Mouse (Mus musculus): ENCODE results near the gene Pla2g3. TPM values are rescaled to one million over a fixed set of nuclear protein-coding genes. Genes with fewer than 3 reads are reported as not detected.
A peak's percentile ranks its signal among the peaks of the same experiment; 100 is the strongest.

The Pla2g3 gene
- polyA plus RNA-seq, 1 experiment from 2014 or later = 0.90 TPM

- no peak for DNase-seq (ENCODE audit: low spot score)
Observed at GRCm38 (mm10) chr11:3492748-3493147, 4.7 kb downstream of the Pla2g3 start.

GRCm38 (mm10) chr11:3494857-3495256 is 6.8 kb downstream of the Pla2g3 start:
- no peak for DNase-seq (ENCODE audit: low spot score)

- DNase-seq (ENCODE audit: low spot score) = no peak
Observed at GRCm38 (mm10) chr11:3495496-3495895, 7.4 kb downstream of the Pla2g3 start.

DNA sequence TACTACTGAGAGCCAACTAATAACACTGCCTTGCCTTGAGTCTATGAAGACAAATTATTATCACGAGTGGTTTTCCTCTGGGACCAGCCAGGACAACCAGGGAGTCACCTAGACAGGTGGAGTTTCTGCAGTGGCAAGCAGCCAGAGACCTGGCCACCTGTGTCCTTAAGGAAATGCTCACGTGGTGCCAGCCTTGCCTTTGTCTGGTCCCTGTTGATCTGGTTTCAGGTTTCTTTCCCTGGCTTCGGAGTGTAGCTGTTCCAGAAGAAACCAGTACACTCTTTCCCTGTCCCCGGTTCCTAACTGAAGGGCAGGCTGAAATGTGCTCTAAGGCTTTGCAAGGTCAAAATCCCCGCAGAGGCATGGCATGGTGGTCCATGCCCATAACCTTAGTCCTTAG is 8.7 kb downstream of the Pla2g3 start:
- DNase-seq (ENCODE audit: low spot score) = no peak

DNA sequence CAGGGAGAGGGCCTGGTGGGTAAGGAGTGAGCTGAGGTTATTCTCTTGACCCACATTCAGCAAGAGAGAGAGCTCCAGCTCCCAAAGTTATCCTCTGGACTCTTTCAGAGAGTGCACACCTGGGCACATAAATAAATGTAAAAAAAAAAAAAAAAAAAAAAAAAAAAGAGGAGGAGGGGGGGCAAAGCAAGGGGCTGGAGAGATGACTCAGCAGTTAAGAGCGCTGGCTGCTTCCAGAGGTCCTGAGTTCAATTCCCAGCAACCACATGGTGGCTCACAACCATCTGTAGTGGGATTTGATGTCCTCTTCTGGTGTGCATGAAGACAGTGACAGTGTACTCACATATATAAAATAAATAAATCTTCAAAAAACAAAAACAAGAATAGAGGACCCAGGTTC is 9.2 kb downstream of the Pla2g3 start:
- DNase-seq (ENCODE audit: low spot score) = no peak

DNA sequence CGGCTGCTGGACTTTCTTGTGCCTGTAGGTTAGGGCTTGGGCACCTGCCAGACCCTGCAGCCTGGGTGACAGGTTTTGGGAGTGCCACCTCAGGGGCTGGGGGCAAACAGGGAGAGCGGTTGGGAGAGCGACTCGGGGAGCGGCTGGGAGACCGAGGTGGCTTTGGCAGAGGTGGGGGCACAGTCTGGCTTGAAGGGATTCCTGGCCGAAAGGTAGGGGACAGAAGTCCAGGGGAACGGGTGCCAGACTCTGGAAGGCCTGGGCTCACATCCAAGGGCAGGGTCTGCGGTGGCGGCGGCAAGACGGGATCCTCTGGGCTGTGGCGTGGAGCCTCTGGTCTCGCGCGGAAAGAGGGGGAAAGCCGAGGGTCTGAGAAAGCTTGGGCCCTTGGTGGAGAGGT is 14.0 kb downstream of the Pla2g3 start:
- DNase-seq (ENCODE audit: low spot score) = no peak

DNA sequence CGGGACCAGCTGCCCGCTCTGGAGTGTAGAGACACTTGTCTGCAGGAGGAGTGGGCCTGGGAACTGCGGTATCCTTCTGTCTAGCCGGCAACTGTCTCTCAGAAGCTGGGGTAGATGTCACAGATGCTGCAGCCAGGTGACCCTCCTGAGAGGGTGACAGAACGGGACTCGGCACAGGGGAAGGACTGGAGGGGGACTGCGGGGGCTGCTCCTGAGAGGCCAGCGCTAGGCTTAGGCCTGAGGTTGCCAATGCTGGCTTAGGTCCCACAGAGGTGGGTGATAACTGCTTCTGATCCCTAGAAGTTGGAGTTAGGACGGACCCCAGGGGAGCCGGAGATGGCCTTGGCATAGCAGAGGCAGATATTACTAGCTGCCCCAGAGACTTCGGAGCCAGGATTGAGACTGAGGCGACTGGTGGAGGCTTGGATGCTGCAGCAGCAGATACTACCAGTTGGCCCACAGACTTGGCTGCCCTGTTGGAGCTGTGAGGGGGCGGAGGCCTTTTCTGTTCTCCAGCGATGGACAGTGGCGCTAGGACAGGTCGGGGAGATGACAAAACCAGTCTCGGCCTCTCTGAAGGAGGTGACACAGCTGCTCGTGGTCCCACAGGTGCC is 14.5 kb downstream of the Pla2g3 start:
- no peak for DNase-seq (ENCODE audit: low spot score)

DNA sequence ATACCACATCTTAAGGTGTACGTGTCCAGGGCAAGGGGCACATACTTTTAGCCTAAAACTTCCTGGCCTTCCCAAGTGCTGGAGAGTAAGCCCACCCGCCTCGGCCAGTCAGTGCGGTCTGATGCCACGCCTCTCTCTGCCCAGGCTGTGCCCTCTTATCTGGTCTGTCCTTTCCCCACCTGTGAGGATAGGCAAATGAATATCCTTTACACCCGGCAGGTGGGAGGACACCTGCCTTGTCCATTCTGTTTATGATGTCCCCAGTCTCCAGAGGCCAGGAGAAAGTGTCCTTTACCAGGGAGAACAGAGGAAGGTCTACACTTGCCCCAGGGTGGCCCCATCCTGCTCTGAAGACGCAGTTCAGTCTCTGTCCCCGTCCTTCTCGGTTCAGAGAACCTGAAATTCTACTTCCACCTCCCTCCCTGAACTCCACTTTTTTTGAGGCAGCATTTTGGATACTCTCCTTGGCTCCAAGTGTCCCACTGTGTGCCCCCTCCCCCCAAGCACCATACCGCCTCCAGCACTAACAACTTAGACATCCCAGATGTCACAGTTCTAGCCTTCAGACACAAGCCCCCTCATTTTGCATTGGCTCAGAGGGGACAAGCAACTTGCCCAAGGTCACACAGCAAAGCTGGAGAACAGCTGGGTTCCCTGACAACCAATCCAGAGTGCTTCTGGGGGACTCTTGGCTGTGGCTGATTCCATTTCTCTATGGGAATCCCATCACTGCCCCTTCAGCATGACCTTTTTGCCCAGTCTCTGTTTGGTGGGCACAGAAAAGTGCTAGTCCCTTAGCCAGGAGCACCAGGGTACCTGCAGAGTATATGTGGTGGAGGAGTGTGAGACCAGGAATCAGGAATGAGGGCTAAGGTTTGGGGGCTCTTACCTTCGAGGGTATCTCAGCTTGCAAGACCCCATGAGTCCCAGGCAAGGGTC is 15.9 kb downstream of the Pla2g3 start:
- no peak for DNase-seq (ENCODE audit: low spot score)

- no peak for DNase-seq (ENCODE audit: low spot score)
Observed at GRCm38 (mm10) chr11:3508226-3508625, 20.1 kb downstream of the Pla2g3 start.

GRCm38 (mm10) chr11:3509181-3510085 is 21.3 kb downstream of the Pla2g3 start:
- DNase-seq (ENCODE audit: low spot score) = no peak

DNA sequence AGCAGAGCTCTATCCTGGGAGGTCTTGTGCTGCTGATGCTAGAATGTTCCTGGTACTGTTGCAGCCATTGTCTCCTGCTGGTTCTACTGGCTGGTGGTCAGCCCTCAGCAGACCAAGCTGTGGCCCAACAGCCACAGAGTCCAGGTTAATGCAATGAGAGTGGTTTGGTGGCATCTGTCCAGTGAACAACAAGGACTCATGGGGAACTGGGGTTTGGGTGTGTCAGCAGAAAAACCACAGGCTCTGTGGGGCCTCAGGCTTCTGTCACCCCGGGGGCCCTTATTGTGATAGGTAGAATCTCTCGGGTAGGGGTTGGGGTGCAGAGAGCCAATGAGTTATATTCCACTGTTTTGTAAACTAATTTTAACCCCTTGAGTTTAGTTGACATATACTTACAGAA is 22.2 kb downstream of the Pla2g3 start:
- no peak for DNase-seq (ENCODE audit: low spot score)

- DNase-seq (ENCODE audit: low spot score) = no peak
Observed at GRCm38 (mm10) chr11:3513291-3513690, 25.2 kb downstream of the Pla2g3 start.

DNA sequence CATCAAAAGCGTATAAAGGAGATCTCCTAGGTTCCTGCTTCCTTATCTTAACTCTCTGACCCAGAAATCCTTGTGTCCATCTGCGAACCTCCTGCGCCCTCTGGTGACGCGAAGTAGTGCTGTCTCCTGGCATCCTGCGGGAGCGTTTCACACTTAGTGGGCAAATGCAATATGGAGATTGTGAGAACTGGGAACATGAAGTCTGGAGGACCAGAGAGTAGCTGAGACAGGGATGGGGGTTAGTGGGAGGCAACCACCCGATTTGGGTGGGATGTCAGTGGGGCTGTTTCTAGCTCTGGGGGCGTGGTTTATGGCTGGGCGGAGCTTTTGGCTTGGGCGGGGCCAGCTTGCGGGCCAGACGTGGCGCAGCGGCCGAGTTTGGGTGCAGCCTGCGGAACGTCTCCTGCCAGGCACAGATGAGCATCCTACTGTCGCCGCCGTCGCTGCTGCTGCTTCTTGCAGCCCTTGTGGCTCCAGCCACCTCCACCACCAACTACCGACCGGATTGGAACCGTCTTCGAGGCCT is 26.5 kb downstream of the Pla2g3 start, which contains the start of gene Selenom:
Gene Selenom (plus strand): TSS at position 156 of the 526 bp plus-strand sequence.
- peak; percentile 80 for DNase-seq (ENCODE audit: low spot score)

- no peak for DNase-seq (ENCODE audit: low spot score)
Observed at GRCm38 (mm10) chr11:3515216-3515615, 27.1 kb downstream of the Pla2g3 start.

- no peak for DNase-seq (ENCODE audit: low spot score)
Observed at GRCm38 (mm10) chr11:3515637-3516036, 27.6 kb downstream of the Pla2g3 start.

DNA sequence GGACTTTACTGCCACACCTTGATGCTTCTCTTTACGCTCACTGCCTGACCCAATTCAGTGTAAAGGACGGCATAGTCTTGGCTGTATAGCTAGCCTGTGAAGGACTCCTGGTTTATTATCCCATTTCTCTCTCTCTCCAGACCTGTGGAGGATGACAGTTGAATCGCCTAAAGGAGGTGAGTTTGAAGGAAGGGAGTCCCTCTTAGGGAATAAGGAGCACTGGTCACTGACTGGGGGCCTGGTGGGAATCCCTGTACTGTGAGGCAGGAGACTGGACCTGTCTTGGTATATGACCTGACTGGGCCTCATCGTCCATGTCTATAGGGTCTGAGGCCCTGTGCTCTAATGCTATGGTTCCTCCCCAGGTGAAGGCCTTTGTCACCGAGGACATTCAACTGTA is 28.0 kb downstream of the Pla2g3 start:
- DNase-seq (ENCODE audit: low spot score) = no peak

DNA sequence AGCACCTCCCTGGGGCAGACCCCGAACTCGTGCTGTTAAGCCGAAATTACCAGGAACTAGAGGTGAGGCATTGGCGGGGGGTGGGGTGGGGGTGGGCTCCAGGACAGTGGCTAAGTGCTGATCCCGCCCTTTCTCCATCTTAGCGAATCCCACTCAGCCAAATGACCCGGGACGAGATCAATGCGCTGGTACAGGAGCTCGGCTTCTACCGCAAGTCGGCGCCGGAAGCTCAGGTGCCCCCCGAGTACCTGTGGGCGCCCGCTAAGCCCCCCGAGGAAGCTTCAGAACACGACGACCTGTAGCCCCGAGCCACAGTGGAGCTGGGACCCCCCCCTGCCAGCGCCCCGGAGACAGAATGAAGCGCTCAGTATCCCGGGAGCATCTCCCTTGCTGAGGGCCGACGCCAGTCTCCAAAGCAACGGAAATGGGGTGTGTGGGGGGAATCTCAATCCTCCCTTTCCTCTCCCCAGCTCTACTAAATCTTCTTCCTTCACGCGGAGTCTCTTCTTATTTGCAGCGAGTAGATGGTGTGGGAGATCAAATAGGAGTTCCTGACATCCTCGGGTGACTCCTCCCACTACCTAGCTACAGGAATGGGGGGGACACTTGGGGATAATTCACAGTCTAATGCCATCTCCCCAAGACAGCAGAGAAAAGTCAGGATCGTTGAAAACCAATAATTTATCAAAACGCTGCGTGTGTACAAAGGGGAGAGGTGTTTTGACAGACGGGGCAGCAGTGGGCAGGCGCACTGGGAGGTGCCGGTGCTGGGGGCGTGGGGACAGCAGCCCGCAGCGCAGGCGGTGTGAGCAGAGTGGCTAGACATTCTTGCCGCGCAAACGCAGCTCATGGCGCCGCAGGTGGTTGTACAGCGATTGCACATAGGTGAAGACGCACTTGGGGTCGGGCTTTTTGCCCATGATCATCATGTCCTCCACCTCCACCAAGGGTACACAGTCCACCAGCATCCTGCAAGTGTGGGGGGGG is 29.1 kb downstream of the Pla2g3 start:
- peak; percentile 37 for DNase-seq (ENCODE audit: low spot score)

DNA sequence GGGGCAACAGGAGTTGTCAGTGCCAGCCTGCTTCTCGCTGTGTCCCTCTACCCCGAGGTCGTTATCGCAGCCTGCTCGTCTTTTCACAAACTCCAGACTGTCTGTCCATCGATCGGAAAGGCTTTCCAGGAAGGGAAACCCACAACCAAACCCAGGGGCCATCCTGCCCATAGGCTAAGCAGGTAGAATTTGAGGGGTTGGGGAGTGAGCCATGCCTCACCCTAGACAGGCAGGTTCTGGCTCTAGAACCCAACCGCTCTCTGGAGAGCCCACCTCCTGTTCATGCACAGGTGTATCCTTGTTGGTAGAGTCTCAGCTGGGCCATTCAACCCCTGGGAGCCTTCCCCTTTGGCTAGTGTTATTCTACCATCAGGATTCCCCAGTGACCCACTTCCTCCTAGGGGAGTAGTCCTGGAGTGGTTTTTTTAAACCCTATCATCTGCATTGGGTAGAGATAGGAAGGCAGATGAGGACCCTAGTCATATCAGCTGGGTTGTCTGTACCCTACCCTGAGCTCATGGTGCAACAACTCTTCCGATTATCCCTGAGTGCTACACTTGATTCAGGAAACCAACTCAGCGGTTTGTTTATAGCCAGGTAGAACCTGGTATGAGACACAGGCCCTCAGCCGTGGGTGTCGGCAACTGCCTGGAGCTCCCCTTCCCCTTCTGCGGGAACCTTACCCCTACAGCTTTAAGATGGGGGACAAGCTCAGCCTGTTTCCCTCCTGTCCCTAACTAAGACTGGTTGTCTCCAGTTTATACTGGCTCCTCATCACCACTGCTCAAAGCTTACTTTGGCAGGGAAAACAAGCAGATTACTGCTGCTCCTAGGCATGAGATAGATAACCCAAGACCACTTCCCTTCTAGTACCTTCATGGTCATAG is 30.0 kb downstream of the Pla2g3 start:
- DNase-seq (ENCODE audit: low spot score) = no peak

Data from thymus, postnatal 0 days (tissue).